9 mouse cellular contexts compared by ENCODE assay signal in the genomic region with DNA sequence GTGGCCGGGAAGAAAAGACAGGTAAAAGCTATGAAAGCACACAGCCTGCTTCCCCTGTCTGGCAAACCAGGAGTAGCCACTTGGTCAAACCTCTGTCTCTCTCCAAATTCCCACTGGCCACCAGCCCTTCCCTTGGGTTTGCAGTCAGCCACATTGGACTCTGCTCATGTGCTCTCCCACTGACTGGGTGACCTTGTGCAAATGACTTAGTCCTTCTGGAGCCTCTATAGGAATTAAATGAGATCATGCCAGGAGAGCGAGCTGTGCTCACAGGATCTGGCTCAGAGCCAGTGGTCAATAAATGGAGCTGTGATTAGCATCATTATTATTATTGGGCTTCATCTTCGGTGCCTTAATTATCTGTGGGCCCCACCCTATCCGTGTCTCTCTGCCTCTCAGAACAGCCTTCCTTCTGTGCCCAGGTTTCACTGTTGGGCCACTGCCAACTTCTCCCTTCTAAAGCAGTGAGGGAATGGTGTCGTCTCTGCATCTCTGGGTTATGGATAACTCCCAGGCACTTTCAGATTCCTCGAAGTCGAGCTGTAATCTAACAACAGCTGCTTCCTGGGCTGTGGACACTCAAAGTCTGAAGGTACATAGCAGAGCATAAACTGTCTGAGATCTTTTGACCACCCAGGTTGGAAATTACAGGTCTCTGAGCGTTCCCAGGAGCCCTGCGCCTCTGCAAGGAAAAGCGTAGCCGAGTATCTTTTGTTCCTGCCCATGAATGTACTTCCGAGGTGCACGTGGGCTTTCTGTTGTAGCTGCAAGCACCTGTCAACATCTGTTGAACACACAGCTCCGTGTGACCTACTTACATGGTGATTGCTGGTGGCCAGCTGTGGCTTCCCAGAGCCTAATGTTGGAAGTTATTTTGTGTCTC.
DNase-seq lines count a peak whose midpoint lies in the region; ATAC-seq lines count a peak whose summit lies in the region.
"Had no signal": no experiment of that assay in that cellular context is flagged by ENCODE, and none has a peak within 500 bp of the region (broad histone marks: within the 10 kb centered on the region; RNA-seq: fewer than 3 reads in every experiment).

No protein-coding gene starts in this region.

- H3K36me3 ChIP-seq in forebrain, embryonic 14.5 days (ENCODE audit: control insufficient read depth, insufficient read depth, low read length) = no peaks in the 10 kb centered on the region
- H3K36me3 ChIP-seq in forebrain, embryonic 12.5 days (replicated peaks) = no peaks in the 10 kb centered on the region
- no peaks in the 10 kb centered on the region for H3K36me3 ChIP-seq in midbrain, embryonic 14.5 days (ENCODE audit: control insufficient read depth, insufficient read depth, low read length)
- H3K36me3 ChIP-seq in midbrain, embryonic 10.5 days = no peaks in the 10 kb centered on the region
- no peaks in the 10 kb centered on the region for H3K36me3 ChIP-seq in intestine, embryonic 15.5 days
- H3K36me3 ChIP-seq: liver, embryonic 13.5 days had no signal

- H3K9ac ChIP-seq in forebrain, embryonic 14.5 days (ENCODE audit: low read length) = no peak overlapping the region
- H3K9ac ChIP-seq in forebrain, embryonic 12.5 days = no peak overlapping the region
- H3K9ac ChIP-seq in midbrain, embryonic 14.5 days (replicated peaks; ENCODE audit: low read length) = no peak overlapping the region
- no peak overlapping the region for H3K9ac ChIP-seq in intestine, embryonic 15.5 days
- H3K9ac ChIP-seq: liver, embryonic 13.5 days had no signal

- no peak overlapping the region for H3K27ac ChIP-seq in forebrain, embryonic 14.5 days (ENCODE audit: low read depth, low read length)
- H3K27ac ChIP-seq in forebrain, embryonic 12.5 days = no peak overlapping the region
- H3K27ac ChIP-seq in midbrain, embryonic 14.5 days (replicated peaks; ENCODE audit: low read depth, low read length) = no peak overlapping the region
- H3K27ac ChIP-seq in midbrain, embryonic 10.5 days (replicated peaks) = no peak overlapping the region
- H3K27ac ChIP-seq in intestine, embryonic 15.5 days = no peak overlapping the region
- H3K27ac ChIP-seq: liver, embryonic 13.5 days had no signal

- no peak overlapping the region for H3K4me3 ChIP-seq in forebrain, embryonic 14.5 days (ENCODE audit: low read depth, low read length)
- no peak overlapping the region for H3K4me3 ChIP-seq in forebrain, embryonic 12.5 days (replicated peaks)
- no peak overlapping the region for H3K4me3 ChIP-seq in midbrain, embryonic 14.5 days (replicated peaks; ENCODE audit: low read depth, low read length)
- no peak overlapping the region for H3K4me3 ChIP-seq in midbrain, embryonic 10.5 days
- H3K4me3 ChIP-seq in intestine, embryonic 15.5 days (replicated peaks) = no peak overlapping the region
- H3K4me3 ChIP-seq: liver, embryonic 13.5 days had no signal

- no peak overlapping the region for H3K4me2 ChIP-seq in forebrain, embryonic 14.5 days (ENCODE audit: low read length)
- no peak overlapping the region for H3K4me2 ChIP-seq in forebrain, embryonic 12.5 days
- H3K4me2 ChIP-seq in midbrain, embryonic 14.5 days (ENCODE audit: low read length) = no peak overlapping the region
- peak overlapping the region; percentile 45 for H3K4me2 ChIP-seq in intestine, embryonic 15.5 days (replicated peaks)
- H3K4me2 ChIP-seq: liver, embryonic 13.5 days had no signal

- H3K4me1 ChIP-seq in forebrain, embryonic 14.5 days (ENCODE audit: control insufficient read depth, insufficient read depth, low read length) = peaks cover 5% of the 10 kb centered on the region; the same call in 1 of the 2 replicates
- H3K4me1 ChIP-seq in forebrain, embryonic 12.5 days = no peaks in the 10 kb centered on the region
- H3K4me1 ChIP-seq in midbrain, embryonic 14.5 days (ENCODE audit: control insufficient read depth, insufficient read depth, low read length) = no peaks in the 10 kb centered on the region
- H3K4me1 ChIP-seq in midbrain, embryonic 10.5 days = no peaks in the 10 kb centered on the region
- 0 out of 2 replicates have a peak, but pooled peaks cover 9% of the 10 kb centered on the region for H3K4me1 ChIP-seq in intestine, embryonic 15.5 days (replicated peaks)

- peak; percentile 24 for DNase-seq in forebrain, embryonic 14.5 days (ENCODE audit: low spot score)
- peak; percentile 11 for DNase-seq in midbrain, embryonic 14.5 days
- DNase-seq in midbrain, embryonic 10.5 days (ENCODE audit: low spot score) = no peak
- DNase-seq in thymus, postnatal 25 days = peak; percentile 47
- no peak for DNase-seq in gastrocnemius, adult 18-20 months (ENCODE audit: low spot score)
- no peak for DNase-seq in lung, postnatal 14 days
- DNase-seq: liver, embryonic 13.5 days had no signal

- peak; percentile 58; the same call in 1 of the 2 replicates for ATAC-seq in forebrain, embryonic 14.5 days
- no peak for ATAC-seq in forebrain, embryonic 12.5 days (ENCODE audit: low FRiP score)
- no peak for ATAC-seq in midbrain, embryonic 14.5 days (ENCODE audit: low FRiP score, low TSS enrichment)
- ATAC-seq in intestine, embryonic 15.5 days = peak; percentile 89

- H3K9me3 ChIP-seq in forebrain, embryonic 14.5 days (replicated peaks; ENCODE audit: control insufficient read depth, low read length) = no peaks in the 10 kb centered on the region
- no peaks in the 10 kb centered on the region for H3K9me3 ChIP-seq in forebrain, embryonic 12.5 days
- H3K9me3 ChIP-seq in midbrain, embryonic 14.5 days (ENCODE audit: control insufficient read depth, low read length) = no peaks in the 10 kb centered on the region
- H3K9me3 ChIP-seq in midbrain, embryonic 10.5 days (replicated peaks) = no peaks in the 10 kb centered on the region
- no peaks in the 10 kb centered on the region for H3K9me3 ChIP-seq in intestine, embryonic 15.5 days
- H3K9me3 ChIP-seq: liver, embryonic 13.5 days had no signal

- 57% methylated on average over 14 of the region's 14 CpGs for WGBS in forebrain, embryonic 14.5 days
- 75% methylated on average over 14 of the region's 14 CpGs for WGBS in forebrain, embryonic 12.5 days
- 77% methylated on average over 14 of the region's 14 CpGs for WGBS in midbrain, embryonic 14.5 days
- 83% methylated on average over 14 of the region's 14 CpGs for WGBS in midbrain, embryonic 10.5 days
- 30% methylated on average over 14 of the region's 14 CpGs for WGBS in intestine, embryonic 15.5 days

- H3K27me3 ChIP-seq in forebrain, embryonic 14.5 days (replicated peaks; ENCODE audit: control insufficient read depth, insufficient read depth, low read length) = no peaks in the 10 kb centered on the region
- no peaks in the 10 kb centered on the region for H3K27me3 ChIP-seq in forebrain, embryonic 12.5 days
- H3K27me3 ChIP-seq in midbrain, embryonic 14.5 days (ENCODE audit: control insufficient read depth, insufficient read depth, low read length) = no peaks in the 10 kb centered on the region
- no peaks in the 10 kb centered on the region for H3K27me3 ChIP-seq in midbrain, embryonic 10.5 days (ENCODE audit: low read depth, poor library complexity, severe bottlenecking)
- no peaks in the 10 kb centered on the region for H3K27me3 ChIP-seq in intestine, embryonic 15.5 days (replicated peaks)

Comparison
In these comparisons a context has a peak if more than half of its experiments do, and no peak if none do; other contexts are left out.
1. ATAC-seq: peak in forebrain, embryonic 14.5 days (single experiment) and intestine, embryonic 15.5 days (single experiment); none in forebrain, embryonic 12.5 days (single experiment) and midbrain, embryonic 14.5 days (single experiment).
2. DNase-seq: peak in forebrain, embryonic 14.5 days (single experiment), midbrain, embryonic 14.5 days (single experiment) and thymus, postnatal 25 days (single experiment); none in midbrain, embryonic 10.5 days (single experiment), gastrocnemius, adult 18-20 months (single experiment) and lung, postnatal 14 days (single experiment).